Mouse (Mus musculus) limb, embryonic 15.5 days (tissue): ENCODE results near the gene Btbd19. TPM values are rescaled to one million over a fixed set of nuclear protein-coding genes. Genes with fewer than 3 reads are reported as not detected.
A peak's percentile ranks its signal among the peaks of the same experiment; 100 is the strongest.

Experiments
- ATAC-seq: fragments of 200-750 bp; cut with Nextera tagmentation; 2 replicates; pipeline ENCODE4 v1.8.0; 2017; ENCODE audit warnings: low read depth, moderate TSS enrichment; ENCODE audit not compliant: insufficient number of reproducible peaks, low FRiP score, low TSS enrichment
- H3K27ac ChIP-seq: fragments of 300-500 bp; sonication (generic); 2 replicates; pipeline ENCODE4 v1.5.1; 2015; ENCODE audit warnings: moderate library complexity, mild to moderate bottlenecking, inconsistent platforms
- H3K27me3 ChIP-seq: fragments of 300-500 bp; sonication (generic); 2 replicates; pipeline ENCODE4 v1.6.1; 2015; ENCODE audit warnings: inconsistent platforms
- H3K36me3 ChIP-seq: fragments of 300-500 bp; sonication (generic); 2 replicates; pipeline ENCODE4 v1.6.1; 2015; ENCODE audit warnings: inconsistent platforms
- H3K4me1 ChIP-seq: fragments of 300-500 bp; sonication (generic); 2 replicates; pipeline ENCODE4 v1.6.1; 2015; ENCODE audit warnings: inconsistent platforms
- H3K4me2 ChIP-seq: fragments of 300-500 bp; sonication (generic); 2 replicates; pipeline ENCODE4 v1.6.1; 2015; ENCODE audit warnings: mild to moderate bottlenecking, inconsistent platforms
- H3K4me3 ChIP-seq: fragments of 300-500 bp; sonication (generic); 2 replicates; pipeline ENCODE4 v1.5.1; 2015; ENCODE audit warnings: mild to moderate bottlenecking, inconsistent platforms
- H3K9ac ChIP-seq: fragments of 300-500 bp; sonication (generic); 2 replicates; pipeline ENCODE4 v1.6.1; 2015; ENCODE audit warnings: inconsistent platforms
- H3K9me3 ChIP-seq: fragments of 300-500 bp; sonication (generic); 2 replicates; pipeline ENCODE4 v1.6.1; 2016; ENCODE audit warnings: inconsistent platforms
- WGBS: fragments of 180-500 bp; shearing (Covaris S2); methylation state at CpG from one replicate; pipeline ENCODE4 v1.1.7; 2015; 5-methylcytosine and 5-hydroxymethylcytosine counted together
- microRNA-seq: library from miRNA; unstranded; fragments of <30 nt; microRNA quantifications from one replicate; pipeline ENCODE4, GENCODE M21; 2016
- polyA plus RNA-seq: library from polyadenylated mRNA; unstranded; fragments of >200 nt; fragmentation: Nextera tagmentation; extraction: Ambion mirVana; gene quantifications from 2 replicates; pipeline ENCODE4 v1.2.1, GENCODE M21; 2015

Btbd19 gene
- polyA plus RNA-seq, 1 experiment from 2014 or later = 10.3 TPM

DNA sequence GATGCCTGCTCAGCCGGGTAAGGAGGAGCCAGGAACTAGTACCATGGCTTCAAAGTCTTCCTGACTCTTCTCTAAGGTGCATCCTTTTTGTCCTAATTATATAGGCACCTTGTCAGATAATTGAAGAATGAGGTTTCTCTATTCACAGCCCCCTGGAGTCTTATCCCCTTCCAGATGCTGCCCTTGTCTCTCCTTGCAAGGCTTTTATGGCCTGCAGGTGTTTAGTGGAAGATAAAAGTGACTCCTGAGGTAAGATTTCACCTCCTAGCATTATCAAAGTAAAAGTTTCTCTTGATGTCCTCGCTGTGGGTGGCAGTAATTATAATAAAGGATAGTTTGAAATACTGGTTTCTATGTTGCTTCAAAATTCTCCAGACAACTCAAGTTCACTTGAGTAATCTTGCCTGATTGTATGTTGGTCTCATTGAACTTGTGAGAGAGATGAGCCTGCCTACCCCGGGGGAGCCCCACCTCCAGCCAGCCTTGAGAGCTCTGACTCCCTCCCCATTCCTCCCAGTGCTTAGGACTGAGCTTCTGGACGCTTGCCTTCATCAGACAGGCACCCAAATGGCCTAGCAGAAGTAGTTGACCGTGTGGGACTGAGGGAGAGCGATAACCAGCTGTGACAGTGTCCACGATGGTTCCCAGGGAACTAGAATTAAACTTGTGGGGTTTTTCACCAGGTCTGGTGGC lies 37.4 kb downstream of the Btbd19 start:
- WGBS = 61% methylated on average over 7 of the region's 7 CpGs

DNA sequence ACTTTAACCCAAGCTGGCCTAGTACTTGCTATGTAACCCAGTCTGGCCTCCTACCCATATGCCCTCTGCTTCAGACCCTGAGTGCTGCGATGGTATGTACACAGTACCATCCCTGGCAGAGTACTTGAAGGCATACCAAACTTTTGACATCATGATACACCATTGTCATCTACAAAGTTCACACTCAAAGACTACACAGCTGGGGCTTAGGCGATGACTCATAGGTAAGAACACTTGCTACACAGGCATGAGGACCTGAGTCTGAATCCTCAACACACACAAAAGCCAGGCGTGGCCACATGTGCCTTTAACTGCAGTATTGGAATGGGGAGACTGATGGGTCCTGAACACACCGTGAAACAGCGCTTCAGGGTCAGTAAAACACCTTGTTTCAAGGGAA lies 54.3 kb downstream of the Btbd19 start:
- ATAC-seq = no peak
- Histone ChIP-seq H3K4me3 (no peak overlapping the region), H3K9ac (no peak overlapping the region), H3K4me1 (no peaks in the 10 kb centered on the region), H3K9me3 (no peaks in the 10 kb centered on the region), H3K4me2 (no peak overlapping the region), H3K27ac (no peak overlapping the region), H3K27me3 (no peaks in the 10 kb centered on the region), H3K36me3 (peaks cover 77% of the 10 kb centered on the region)
- whole genome bisulfite sequencing = 90% methylated on average over 5 of the region's 5 CpGs

More for the DNA sequence above, 37.4 kb downstream of the Btbd19 start:
- no peak for ATAC-seq
- peak overlapping the region; percentile 40 for H3K27ac ChIP-seq
- no peaks in the 10 kb centered on the region for H3K9me3 ChIP-seq
- H3K4me2 ChIP-seq = no peak overlapping the region
- no peak overlapping the region for H3K4me3 ChIP-seq
- H3K27me3 ChIP-seq = no peaks in the 10 kb centered on the region
- H3K9ac ChIP-seq = no peak overlapping the region
- peaks cover 27% of the 10 kb centered on the region for H3K36me3 ChIP-seq
- no peaks in the 10 kb centered on the region for H3K4me1 ChIP-seq

DNA sequence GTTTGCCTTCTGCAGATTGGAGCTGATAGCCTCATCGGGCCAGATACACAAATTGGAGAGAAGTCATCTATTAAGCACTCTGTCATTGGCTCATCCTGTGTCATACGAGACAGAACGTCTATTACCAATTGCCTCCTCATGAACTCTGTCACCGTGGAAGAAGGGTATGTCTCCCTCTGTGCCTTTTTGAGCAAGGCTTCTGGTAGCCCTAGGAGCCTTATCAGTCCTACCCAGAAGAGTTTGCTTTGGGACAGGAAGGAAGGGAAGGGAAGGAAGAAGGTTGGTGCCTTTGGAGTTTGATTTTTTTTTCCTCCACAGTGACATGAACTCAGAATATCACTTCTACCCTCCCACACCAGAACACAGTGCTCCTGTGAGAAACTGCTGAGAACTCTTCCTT lies 54.9 kb downstream of the Btbd19 start:
- H3K27ac ChIP-seq = no peak overlapping the region
- H3K4me2 ChIP-seq = no peak overlapping the region
- H3K4me3 ChIP-seq = no peak overlapping the region
- no peak for ATAC-seq
- peaks cover 77% of the 10 kb centered on the region for H3K36me3 ChIP-seq
- 89% methylated on average over 4 of the region's 4 CpGs for WGBS
- no peaks in the 10 kb centered on the region for H3K27me3 ChIP-seq
- no peaks in the 10 kb centered on the region for H3K9me3 ChIP-seq
- H3K4me1 ChIP-seq = no peaks in the 10 kb centered on the region
- no peak overlapping the region for H3K9ac ChIP-seq

DNA sequence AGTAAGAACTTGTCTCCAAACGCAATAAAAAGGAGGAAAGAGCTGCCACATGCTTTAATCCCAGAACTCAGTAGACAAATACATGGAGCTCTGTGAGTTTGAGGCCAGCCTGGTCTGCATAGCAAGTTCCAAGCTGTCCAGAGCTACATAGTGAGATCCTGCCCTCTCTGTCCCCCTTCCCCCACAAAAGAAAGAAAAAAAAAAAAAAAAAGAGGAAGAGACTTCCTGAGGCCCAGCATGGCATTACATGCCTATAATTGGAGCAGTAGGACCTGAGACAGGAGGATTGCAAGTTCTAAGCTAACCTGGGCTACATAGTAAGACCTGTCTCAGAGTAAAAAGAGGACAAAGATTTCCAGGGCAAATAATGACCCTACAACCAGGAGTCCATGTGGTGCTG lies 55.9 kb downstream of the Btbd19 start:
- Histone ChIP-seq H3K4me2 (no peak overlapping the region), H3K4me3 (no peak overlapping the region), H3K4me1 (no peaks in the 10 kb centered on the region), H3K9me3 (no peaks in the 10 kb centered on the region), H3K36me3 (peaks cover 73% of the 10 kb centered on the region), H3K27ac (no peak overlapping the region), H3K27me3 (no peaks in the 10 kb centered on the region), H3K9ac (no peak overlapping the region)
- 92% methylated on average over 1 of the region's 1 CpGs for WGBS
- no peak for ATAC-seq

Small RNAs within 50 kb of the gene (microRNA-seq; reads per million reads assigned to microRNA genes)
- gene Gm22398 = not detected

Other genes with a start within 250 kb of the Btbd19 start
- 0.22 and 0.24 TPM in 2 replicates for gene Zswim5, start 248.3 kb downstream of the Btbd19 start, polyA plus RNA-seq
- gene Urod, start 131.3 kb downstream of the Btbd19 start, polyA plus RNA-seq = 85.3 and 90.8 TPM in 2 replicates
- 11.2 and 11.5 TPM in 2 replicates for gene Hectd3, start 130.4 kb downstream of the Btbd19 start, polyA plus RNA-seq
- 44.3 TPM in 2 replicates for gene Eif2b3, start 106.3 kb downstream of the Btbd19 start, polyA plus RNA-seq
- 13.7 and 15.8 TPM in 2 replicates for gene Ptch2, start 29.6 kb downstream of the Btbd19 start, polyA plus RNA-seq
- gene Tctex1d4, start 1.1 kb upstream of the Btbd19 start, polyA plus RNA-seq = not detected in 2 replicates
- gene Plk3, start 8.2 kb upstream of the Btbd19 start, polyA plus RNA-seq = 5.7 and 6.8 TPM in 2 replicates
- 803 and 994 TPM in 2 replicates for gene Rps8, start 30.5 kb upstream of the Btbd19 start, polyA plus RNA-seq
- 45.9 and 47.4 TPM in 2 replicates for gene Kif2c, start 56.9 kb upstream of the Btbd19 start, polyA plus RNA-seq
- 10.0 and 12.4 TPM in 2 replicates for gene Tmem53, start 126.2 kb upstream of the Btbd19 start, polyA plus RNA-seq
- gene Armh1, start 126.4 kb upstream of the Btbd19 start, polyA plus RNA-seq = 0.51 and 1.1 TPM in 2 replicates